Mouse (Mus musculus): ENCODE measurements around the gene Dab2ip. TPM values are rescaled to one million over a fixed set of nuclear protein-coding genes. Genes with fewer than 3 reads are reported as not detected.

Gene Dab2ip
- polyA plus RNA-seq, 1 experiment from 2014 or later: 67.9 TPM

GRCm38 (mm10) chr2:35719230-35720005, 161.4 kb downstream of the Dab2ip start:
- WGBS: 88% methylated on average over 12 of the region's 12 CpGs
- Histone ChIP-seq H3K27me3 (no peaks in the 10 kb centered on the region), H3K4me3 (replicated peaks) (no peak overlapping the region), H3K4me1 (peaks cover 9% of the 10 kb centered on the region), H3K9me3 (replicated peaks) (no peaks in the 10 kb centered on the region), H3K27ac (replicated peaks) (no peak overlapping the region), H3K9ac (no peak overlapping the region), H3K4me2 (replicated peaks) (no peak overlapping the region), H3K36me3 (peaks cover 93% of the 10 kb centered on the region)
- ATAC-seq (ENCODE audit: insufficient number of reproducible peaks, low FRiP score, low TSS enrichment, low read depth): no peak

- H3K9ac ChIP-seq: no peak overlapping the region
- H3K4me3 ChIP-seq (replicated peaks): no peak overlapping the region
- no peak overlapping the region for H3K27ac ChIP-seq (replicated peaks)
- H3K4me2 ChIP-seq (replicated peaks): no peak overlapping the region
- 97% methylated on average over 12 of the region's 12 CpGs for WGBS
- no peaks in the 10 kb centered on the region for H3K27me3 ChIP-seq
- no peaks in the 10 kb centered on the region for H3K9me3 ChIP-seq (replicated peaks)
- H3K4me1 ChIP-seq: peaks cover 2% of the 10 kb centered on the region
- H3K36me3 ChIP-seq: peaks cover 92% of the 10 kb centered on the region
- ATAC-seq (ENCODE audit: insufficient number of reproducible peaks, low FRiP score, low TSS enrichment, low read depth): no peak
Observed at GRCm38 (mm10) chr2:35720104-35720503, 162.0 kb downstream of the Dab2ip start.

GRCm38 (mm10) chr2:35720550-35720949, 162.5 kb downstream of the Dab2ip start:
- no peak overlapping the region for H3K9ac ChIP-seq
- H3K27ac ChIP-seq (replicated peaks): no peak overlapping the region
- no peak for ATAC-seq (ENCODE audit: insufficient number of reproducible peaks, low FRiP score, low TSS enrichment, low read depth)
- peaks cover 90% of the 10 kb centered on the region for H3K36me3 ChIP-seq
- H3K9me3 ChIP-seq (replicated peaks): no peaks in the 10 kb centered on the region
- H3K4me1 ChIP-seq: no peaks in the 10 kb centered on the region
- H3K4me2 ChIP-seq (replicated peaks): no peak overlapping the region
- H3K4me3 ChIP-seq (replicated peaks): no peak overlapping the region
- WGBS: 87% methylated on average over 13 of the region's 13 CpGs
- no peaks in the 10 kb centered on the region for H3K27me3 ChIP-seq

GRCm38 (mm10) chr2:35720956-35721355, 162.9 kb downstream of the Dab2ip start:
- no peak overlapping the region for H3K4me3 ChIP-seq (replicated peaks)
- no peak for ATAC-seq (ENCODE audit: insufficient number of reproducible peaks, low FRiP score, low TSS enrichment, low read depth)
- no peaks in the 10 kb centered on the region for H3K27me3 ChIP-seq
- no peaks in the 10 kb centered on the region for H3K4me1 ChIP-seq
- peaks cover 90% of the 10 kb centered on the region for H3K36me3 ChIP-seq
- H3K4me2 ChIP-seq (replicated peaks): no peak overlapping the region
- 92% methylated on average over 9 of the region's 9 CpGs for WGBS
- H3K9ac ChIP-seq: no peak overlapping the region
- H3K27ac ChIP-seq (replicated peaks): no peak overlapping the region
- H3K9me3 ChIP-seq (replicated peaks): no peaks in the 10 kb centered on the region

- Histone ChIP-seq H3K4me2 (replicated peaks) (no peak overlapping the region), H3K27me3 (no peaks in the 10 kb centered on the region), H3K36me3 (peaks cover 90% of the 10 kb centered on the region), H3K4me3 (replicated peaks) (no peak overlapping the region), H3K27ac (replicated peaks) (no peak overlapping the region), H3K9ac (no peak overlapping the region), H3K4me1 (no peaks in the 10 kb centered on the region), H3K9me3 (replicated peaks) (no peaks in the 10 kb centered on the region)
- 92% methylated on average over 9 of the region's 9 CpGs for WGBS
- ATAC-seq (ENCODE audit: insufficient number of reproducible peaks, low FRiP score, low TSS enrichment, low read depth): no peak
Observed at GRCm38 (mm10) chr2:35722821-35723220, 164.8 kb downstream of the Dab2ip start.

GRCm38 (mm10) chr2:35723267-35723666, 165.2 kb downstream of the Dab2ip start:
- Histone ChIP-seq H3K4me3 (replicated peaks) (no peak overlapping the region), H3K36me3 (peaks cover 90% of the 10 kb centered on the region), H3K27ac (replicated peaks) (no peak overlapping the region), H3K4me1 (peaks cover 4% of the 10 kb centered on the region; the same call in 1 of the 2 replicates), H3K9ac (no peak overlapping the region), H3K9me3 (replicated peaks) (no peaks in the 10 kb centered on the region), H3K27me3 (no peaks in the 10 kb centered on the region), H3K4me2 (replicated peaks) (no peak overlapping the region)
- WGBS: 99% methylated on average over 6 of the region's 6 CpGs
- ATAC-seq (ENCODE audit: insufficient number of reproducible peaks, low FRiP score, low TSS enrichment, low read depth): no peak

GRCm38 (mm10) chr2:35723691-35724090, 165.6 kb downstream of the Dab2ip start:
- Histone ChIP-seq H3K4me2 (replicated peaks) (no peak overlapping the region), H3K4me3 (replicated peaks) (no peak overlapping the region), H3K9ac (no peak overlapping the region), H3K36me3 (peaks cover 90% of the 10 kb centered on the region), H3K27ac (replicated peaks) (no peak overlapping the region), H3K27me3 (no peaks in the 10 kb centered on the region), H3K4me1 (peaks cover 9% of the 10 kb centered on the region), H3K9me3 (replicated peaks) (no peaks in the 10 kb centered on the region)
- ATAC-seq (ENCODE audit: insufficient number of reproducible peaks, low FRiP score, low TSS enrichment, low read depth): no peak
- 84% methylated on average over 7 of the region's 7 CpGs for WGBS

GRCm38 (mm10) chr2:35728633-35729032, 170.6 kb downstream of the Dab2ip start:
- H3K9me3 ChIP-seq (replicated peaks): no peaks in the 10 kb centered on the region
- ATAC-seq (ENCODE audit: insufficient number of reproducible peaks, low FRiP score, low TSS enrichment, low read depth): no peak
- H3K4me3 ChIP-seq (replicated peaks): no peak overlapping the region
- H3K4me2 ChIP-seq (replicated peaks): no peak overlapping the region
- WGBS: 32% methylated on average over 5 of the region's 5 CpGs
- H3K9ac ChIP-seq: no peak overlapping the region
- no peaks in the 10 kb centered on the region for H3K27me3 ChIP-seq
- no peak overlapping the region for H3K27ac ChIP-seq (replicated peaks)
- peaks cover 25% of the 10 kb centered on the region for H3K4me1 ChIP-seq
- peaks cover 60% of the 10 kb centered on the region for H3K36me3 ChIP-seq

- Histone ChIP-seq H3K9me3 (replicated peaks) (no peaks in the 10 kb centered on the region), H3K4me3 (replicated peaks) (no peak overlapping the region), H3K27ac (replicated peaks) (no peak overlapping the region), H3K9ac (no peak overlapping the region), H3K36me3 (peaks cover 57% of the 10 kb centered on the region), H3K4me2 (replicated peaks) (no peak overlapping the region), H3K27me3 (no peaks in the 10 kb centered on the region), H3K4me1 (peaks cover 25% of the 10 kb centered on the region)
- WGBS: 45% methylated on average over 16 of the region's 16 CpGs
- ATAC-seq (ENCODE audit: insufficient number of reproducible peaks, low FRiP score, low TSS enrichment, low read depth): peak; percentile 54
Observed at GRCm38 (mm10) chr2:35729077-35730065, 171.3 kb downstream of the Dab2ip start.

GRCm38 (mm10) chr2:35731671-35732449, 173.8 kb downstream of the Dab2ip start:
- Histone ChIP-seq H3K27ac (replicated peaks) (peak overlapping the region; percentile 17; the same call in 1 of the 2 replicates), H3K36me3 (peaks cover 38% of the 10 kb centered on the region), H3K27me3 (no peaks in the 10 kb centered on the region), H3K9me3 (replicated peaks) (no peaks in the 10 kb centered on the region), H3K9ac (no peak overlapping the region), H3K4me2 (replicated peaks) (no peak overlapping the region), H3K4me3 (replicated peaks) (no peak overlapping the region), H3K4me1 (peaks cover 25% of the 10 kb centered on the region)
- 67% methylated on average over 18 of the region's 18 CpGs for WGBS
- no peak for ATAC-seq (ENCODE audit: insufficient number of reproducible peaks, low FRiP score, low TSS enrichment, low read depth)

GRCm38 (mm10) chr2:35735001-35735400, 176.9 kb downstream of the Dab2ip start:
- Histone ChIP-seq H3K9me3 (replicated peaks) (no peaks in the 10 kb centered on the region), H3K4me2 (replicated peaks) (no peak overlapping the region), H3K4me1 (peaks cover 13% of the 10 kb centered on the region), H3K36me3 (peaks cover 9% of the 10 kb centered on the region), H3K27me3 (no peaks in the 10 kb centered on the region), H3K27ac (replicated peaks) (no peak overlapping the region), H3K9ac (no peak overlapping the region), H3K4me3 (replicated peaks) (no peak overlapping the region)
- no peak for ATAC-seq (ENCODE audit: insufficient number of reproducible peaks, low FRiP score, low TSS enrichment, low read depth)
- WGBS: 96% methylated on average over 2 of the region's 2 CpGs

Data from embryonic facial prominence, embryonic 15.5 days (tissue).